Mouse (Mus musculus): ENCODE data around the gene Vti1b. TPM values are rescaled to one million over a fixed set of nuclear protein-coding genes. Genes with fewer than 3 reads are reported as not detected.
A peak's percentile ranks its signal among the peaks of the same experiment; 100 is the strongest.

Vti1b gene
- polyA plus RNA-seq (2015; fragmentation: Nextera tagmentation; extraction: Ambion mirVana), result 83.9 and 86.6 TPM in 2 replicates

DNA sequence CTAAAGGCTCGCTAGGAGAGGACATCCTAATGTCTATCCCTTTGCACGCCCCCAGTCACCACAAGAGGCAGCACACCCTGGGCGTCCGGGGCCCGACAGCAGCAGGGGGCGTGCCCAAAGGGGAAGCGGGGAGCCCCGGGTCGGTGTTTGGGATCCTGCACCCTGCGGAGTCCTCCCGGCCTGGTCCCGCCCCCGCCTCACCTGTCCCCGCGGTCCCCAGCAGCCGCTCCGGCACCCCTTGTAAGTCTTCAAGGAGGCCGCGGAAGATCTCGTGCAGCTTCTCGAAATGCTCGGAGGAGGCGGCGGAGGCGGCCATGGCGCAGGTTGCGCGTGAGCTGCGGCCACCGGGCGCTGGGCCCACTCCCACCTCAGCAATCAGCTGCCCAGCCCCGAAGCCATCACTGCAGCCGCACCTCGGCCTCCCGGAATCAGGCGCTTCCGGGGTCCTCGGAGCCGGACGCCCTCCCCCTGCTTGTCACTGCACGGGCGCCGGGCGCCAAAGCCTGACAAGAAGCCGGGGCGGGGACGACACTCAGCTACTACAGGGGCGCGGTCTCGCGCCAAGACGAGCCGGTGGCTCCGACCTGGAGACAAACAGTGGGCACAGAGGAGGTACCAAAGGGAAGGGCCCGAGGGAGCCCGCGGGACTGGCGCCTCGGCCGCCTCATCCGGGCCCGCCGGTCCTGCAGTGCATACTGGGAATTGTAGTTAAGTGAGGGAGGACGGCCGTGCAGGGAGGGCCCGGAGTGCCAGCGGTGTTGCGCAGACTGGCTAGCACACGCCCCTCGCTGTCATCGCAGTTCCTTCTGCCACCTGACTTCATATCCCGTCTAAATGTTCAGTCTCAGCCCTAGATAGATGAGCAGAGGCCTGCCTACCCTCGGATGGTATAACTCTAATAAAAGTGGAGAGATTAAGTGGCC lies at the start of gene Vti1b:
TSS of gene Vti1b (minus strand) at position 649 of the 923 bp plus-strand sequence.
- WGBS, result under 1% methylated on average over 66 of the region's 73 CpGs
- H3K4me2 ChIP-seq, result peak within 1 kb of the TSS; percentile 75
- peaks cover 9% of the 10 kb centered on the region for H3K4me1 ChIP-seq (replicated peaks)
- peak within 1 kb of the TSS; percentile 99 for H3K4me3 ChIP-seq
- no peaks in the 10 kb centered on the region for H3K27me3 ChIP-seq
- H3K9me3 ChIP-seq (replicated peaks), result no peaks in the 10 kb centered on the region
- peak; percentile 98 for ATAC-seq (replicated peaks; ENCODE audit: insufficient number of reproducible peaks, insufficient read depth, low FRiP score, low read depth)
- H3K9ac ChIP-seq, result peak within 1 kb of the TSS; percentile 93
- H3K27ac ChIP-seq, result peak within 1 kb of the TSS; percentile 93
- H3K36me3 ChIP-seq, result peaks cover 13% of the 10 kb centered on the region

GRCm38 (mm10) chr12:79217511-79217910 lies 45.0 kb upstream of the Vti1b start:
- Histone ChIP-seq H3K27ac (no peak overlapping the region), H3K9ac (no peak overlapping the region), H3K4me3 (no peak overlapping the region), H3K9me3 (replicated peaks) (no peaks in the 10 kb centered on the region), H3K4me2 (no peak overlapping the region), H3K27me3 (no peaks in the 10 kb centered on the region), H3K4me1 (replicated peaks) (no peaks in the 10 kb centered on the region), H3K36me3 (no peaks in the 10 kb centered on the region)
- ATAC-seq (replicated peaks; ENCODE audit: insufficient number of reproducible peaks, insufficient read depth, low FRiP score, low read depth), result no peak
- 68% methylated on average over 5 of the region's 5 CpGs for WGBS

DNA sequence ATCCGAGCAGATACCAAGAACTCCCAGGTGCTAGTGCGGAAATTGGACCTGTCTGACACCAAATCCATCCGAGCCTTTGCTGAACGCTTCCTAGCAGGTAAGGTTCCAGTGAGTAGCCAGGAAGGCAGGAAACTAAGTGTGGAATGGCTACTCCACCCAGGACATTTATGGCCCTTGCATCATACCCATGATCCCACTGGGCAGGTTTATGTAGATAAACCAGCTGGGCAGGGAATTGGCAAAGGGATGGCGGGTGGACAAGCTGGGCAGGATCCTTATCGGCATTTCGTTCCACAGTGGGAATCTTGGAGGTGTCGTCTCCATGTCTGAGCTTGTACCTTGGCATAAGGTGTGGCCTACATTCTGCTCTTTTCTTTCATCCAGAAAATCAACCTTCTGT lies 39.0 kb upstream of the Vti1b start:
- Histone ChIP-seq H3K27me3 (no peaks in the 10 kb centered on the region), H3K9me3 (replicated peaks) (no peaks in the 10 kb centered on the region), H3K4me3 (no peak overlapping the region), H3K27ac (no peak overlapping the region), H3K4me1 (replicated peaks) (peaks cover 6% of the 10 kb centered on the region; the same call in 1 of the 2 replicates), H3K36me3 (no peaks in the 10 kb centered on the region), H3K9ac (no peak overlapping the region), H3K4me2 (no peak overlapping the region)
- 74% methylated on average over 8 of the region's 8 CpGs for WGBS
- no peak for ATAC-seq (replicated peaks; ENCODE audit: insufficient number of reproducible peaks, insufficient read depth, low FRiP score, low read depth)

GRCm38 (mm10) chr12:79208703-79209464 lies 36.4 kb upstream of the Vti1b start, which contains the start of gene Rdh12:
Rdh12 (plus strand) TSS chr12:79208914.
- ATAC-seq (replicated peaks; ENCODE audit: insufficient number of reproducible peaks, insufficient read depth, low FRiP score, low read depth), result no peak; the same call in 1 of the 2 replicates

GRCm38 (mm10) chr12:79201882-79202281 lies 29.4 kb upstream of the Vti1b start:
- ATAC-seq (replicated peaks; ENCODE audit: insufficient number of reproducible peaks, insufficient read depth, low FRiP score, low read depth), result no peak
- Histone ChIP-seq H3K27ac (no peak overlapping the region), H3K27me3 (no peaks in the 10 kb centered on the region), H3K4me2 (no peak overlapping the region), H3K9ac (no peak overlapping the region), H3K4me3 (no peak overlapping the region), H3K4me1 (replicated peaks) (no peaks in the 10 kb centered on the region), H3K36me3 (no peaks in the 10 kb centered on the region), H3K9me3 (replicated peaks) (no peaks in the 10 kb centered on the region)
- 48% methylated on average over 3 of the region's 3 CpGs for whole genome bisulfite sequencing

More at GRCm38 (mm10) chr12:79208703-79209464, 36.4 kb upstream of the Vti1b start, which contains the start of gene Rdh12:
- Histone ChIP-seq H3K9me3 (replicated peaks) (no peaks in the 10 kb centered on the region), H3K27me3 (no peaks in the 10 kb centered on the region), H3K4me1 (replicated peaks) (peaks cover 6% of the 10 kb centered on the region; the same call in 1 of the 2 replicates), H3K36me3 (no peaks in the 10 kb centered on the region), H3K4me3 (peak within 1 kb of the TSS; percentile 47), H3K9ac (0 out of 2 replicates have a peak within 1 kb of the TSS, but pooled peaks have one; percentile 12), H3K4me2 (peak within 1 kb of the TSS; percentile 65), H3K27ac (no peak within 1 kb of the TSS)
- WGBS, result 4% methylated on average over 13 of the region's 13 CpGs

- H3K9me3 ChIP-seq (replicated peaks), result no peaks in the 10 kb centered on the region
- H3K4me2 ChIP-seq, result no peak overlapping the region
- H3K27ac ChIP-seq, result no peak overlapping the region
- H3K4me1 ChIP-seq (replicated peaks), result no peaks in the 10 kb centered on the region
- no peak for ATAC-seq (replicated peaks; ENCODE audit: insufficient number of reproducible peaks, insufficient read depth, low FRiP score, low read depth)
- no peaks in the 10 kb centered on the region for H3K27me3 ChIP-seq
- H3K4me3 ChIP-seq, result no peak overlapping the region
- no peaks in the 10 kb centered on the region for H3K36me3 ChIP-seq
- no peak overlapping the region for H3K9ac ChIP-seq
- 74% methylated on average over 5 of the region's 5 CpGs for WGBS
Observed at GRCm38 (mm10) chr12:79197105-79197504, 24.6 kb upstream of the Vti1b start.

DNA sequence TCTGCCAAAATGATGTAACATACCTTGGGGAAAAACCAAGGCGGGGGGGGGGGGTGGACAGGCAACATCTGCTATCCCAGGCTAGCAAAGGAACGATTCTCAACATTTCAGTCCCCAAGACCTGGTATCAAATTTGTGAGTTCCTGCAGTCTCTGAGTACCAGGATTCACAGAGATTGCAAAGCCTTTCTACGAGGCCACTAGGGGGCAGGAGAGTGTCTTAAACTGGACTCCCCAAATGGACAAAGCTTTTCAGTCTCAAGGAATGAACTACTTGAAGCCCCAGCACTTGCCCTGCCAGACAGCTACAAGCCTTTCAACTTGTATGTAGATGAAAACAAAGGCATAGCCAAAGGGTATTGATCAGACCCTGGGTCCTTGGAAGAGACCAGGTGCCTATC lies 21.0 kb upstream of the Vti1b start:
- 5% methylated on average over 3 of the region's 3 CpGs for WGBS
- Histone ChIP-seq H3K4me1 (replicated peaks) (peaks cover 13% of the 10 kb centered on the region), H3K4me3 (no peak overlapping the region), H3K27me3 (no peaks in the 10 kb centered on the region), H3K36me3 (no peaks in the 10 kb centered on the region), H3K9ac (no peak overlapping the region), H3K4me2 (no peak overlapping the region), H3K9me3 (replicated peaks) (no peaks in the 10 kb centered on the region), H3K27ac (no peak overlapping the region)
- no peak for ATAC-seq (replicated peaks; ENCODE audit: insufficient number of reproducible peaks, insufficient read depth, low FRiP score, low read depth)

GRCm38 (mm10) chr12:79192193-79192592 lies 19.7 kb upstream of the Vti1b start, which contains the start of gene Rdh11:
Rdh11 (minus strand) TSS chr12:79192293.
- no peak for ATAC-seq (replicated peaks; ENCODE audit: insufficient number of reproducible peaks, insufficient read depth, low FRiP score, low read depth)
- H3K9ac ChIP-seq, result peak within 1 kb of the TSS; percentile 53
- H3K4me2 ChIP-seq, result peak within 1 kb of the TSS; percentile 73
- H3K36me3 ChIP-seq, result peaks cover 11% of the 10 kb centered on the region
- no peaks in the 10 kb centered on the region for H3K27me3 ChIP-seq
- H3K4me3 ChIP-seq, result peak within 1 kb of the TSS; percentile 64
- no peaks in the 10 kb centered on the region for H3K9me3 ChIP-seq (replicated peaks)
- peak within 1 kb of the TSS; percentile 39; the same call in 1 of the 2 replicates for H3K27ac ChIP-seq
- H3K4me1 ChIP-seq (replicated peaks), result peaks cover 13% of the 10 kb centered on the region
- WGBS, result 57% methylated on average over 6 of the region's 6 CpGs

- no peaks in the 10 kb centered on the region for H3K27me3 ChIP-seq
- H3K36me3 ChIP-seq, result peaks cover 16% of the 10 kb centered on the region
- 5% methylated on average over 14 of the region's 14 CpGs for WGBS
- H3K9me3 ChIP-seq (replicated peaks), result no peaks in the 10 kb centered on the region
- peak; percentile 88 for ATAC-seq (replicated peaks; ENCODE audit: insufficient number of reproducible peaks, insufficient read depth, low FRiP score, low read depth)
- peak overlapping the region; percentile 39; the same call in 1 of the 2 replicates for H3K27ac ChIP-seq
- peaks cover 13% of the 10 kb centered on the region for H3K4me1 ChIP-seq (replicated peaks)
- peak overlapping the region; percentile 53 for H3K9ac ChIP-seq
- peak overlapping the region; percentile 73 for H3K4me2 ChIP-seq
- peak overlapping the region; percentile 64 for H3K4me3 ChIP-seq
Observed at GRCm38 (mm10) chr12:79191701-79192100, 19.2 kb upstream of the Vti1b start.

GRCm38 (mm10) chr12:79190931-79191673 lies 18.6 kb upstream of the Vti1b start:
- Histone ChIP-seq H3K27me3 (no peaks in the 10 kb centered on the region), H3K4me3 (peak overlapping the region; percentile 64), H3K4me1 (replicated peaks) (peaks cover 13% of the 10 kb centered on the region), H3K36me3 (peaks cover 22% of the 10 kb centered on the region), H3K9me3 (replicated peaks) (no peaks in the 10 kb centered on the region), H3K4me2 (peak overlapping the region; percentile 73), H3K9ac (peak overlapping the region; percentile 53), H3K27ac (peak overlapping the region; percentile 39; the same call in 1 of the 2 replicates)
- peak; percentile 76; the same call in 1 of the 2 replicates for ATAC-seq (replicated peaks; ENCODE audit: insufficient number of reproducible peaks, insufficient read depth, low FRiP score, low read depth)
- under 1% methylated on average over 18 of the region's 18 CpGs for WGBS
